Mouse (Mus musculus) spleen, adult 2 months (tissue): Measurements from ENCODE around the gene Megf8.

ENCODE experiments used
- CTCF ChIP-seq: fragments of 200-500 bp; IDR thresholded peaks from 2 replicates; pipeline ENCODE4 v1.5.1; 2011; ENCODE audit warnings: mild to moderate bottlenecking, inconsistent platforms; ENCODE audit not compliant: insufficient read depth, insufficient read length, insufficient replicate concordance; ENCODE audit errors: extremely low read depth
- POLR2A ChIP-seq: fragments of 200-500 bp; IDR thresholded peaks from 2 replicates; pipeline ENCODE4 v1.6.1; 2011; ENCODE audit warnings: low read depth, low read length, inconsistent platforms

- TF ChIP-seq CTCF (no peak), POLR2A (no peak)
Measured at GRCm38 (mm10) chr7:25363151-25363550, 46.2 kb downstream of the Megf8 start.
